Mouse (Mus musculus): ENCODE results near the gene Snrnp70. TPM values are rescaled to one million over a fixed set of nuclear protein-coding genes. Genes with fewer than 3 reads are reported as not detected.

The Snrnp70 gene
- polyA plus RNA-seq, 1 experiment from 2014 or later, result 81.3 TPM

GRCm38 (mm10) chr7:45332685-45333425 is 62.7 kb downstream of the Snrnp70 start:
- peak overlapping the region; percentile 73 for H3K4me3 ChIP-seq (ENCODE audit: low read depth, low read length)
- TF ChIP-seq CTCF (IDR thresholded peaks at IDR 0.05; ENCODE audit: low read depth), result no peak; the same call in none of the 2 replicates
- peaks cover 13% of the 10 kb centered on the region; the same call in 1 of the 2 replicates for H3K4me1 ChIP-seq (replicated peaks; ENCODE audit: control insufficient read depth, insufficient read depth, low read length)
- peak; percentile 65 for ATAC-seq
- under 1% methylated on average over 22 of the region's 22 CpGs for WGBS
- no peaks in the 10 kb centered on the region for H3K9me3 ChIP-seq (ENCODE audit: control insufficient read depth)
- H3K27me3 ChIP-seq (replicated peaks; ENCODE audit: control insufficient read depth, insufficient read depth, low read length), result no peaks in the 10 kb centered on the region
- peak overlapping the region; percentile 79 for H3K4me2 ChIP-seq (replicated peaks; ENCODE audit: low read depth)
- H3K36me3 ChIP-seq (ENCODE audit: control insufficient read depth, insufficient read depth), result peaks cover 8% of the 10 kb centered on the region; the same call in 1 of the 2 replicates
- peak overlapping the region; percentile 91 for H3K27ac ChIP-seq (ENCODE audit: low read depth, low read length)
- peak overlapping the region; percentile 71 for H3K9ac ChIP-seq (ENCODE audit: low read depth, low read length)

GRCm38 (mm10) chr7:45331502-45331901 is 64.0 kb downstream of the Snrnp70 start:
- Histone ChIP-seq H3K27me3 (replicated peaks; ENCODE audit: control insufficient read depth, insufficient read depth, low read length) (no peaks in the 10 kb centered on the region), H3K27ac (ENCODE audit: low read depth, low read length) (no peak overlapping the region), H3K9me3 (ENCODE audit: control insufficient read depth) (no peaks in the 10 kb centered on the region), H3K4me3 (ENCODE audit: low read depth, low read length) (no peak overlapping the region), H3K4me2 (replicated peaks; ENCODE audit: low read depth) (no peak overlapping the region), H3K36me3 (ENCODE audit: control insufficient read depth, insufficient read depth) (peaks cover 22% of the 10 kb centered on the region), H3K9ac (ENCODE audit: low read depth, low read length) (no peak overlapping the region), H3K4me1 (replicated peaks; ENCODE audit: control insufficient read depth, insufficient read depth, low read length) (0 out of 2 replicates have a peak, but pooled peaks cover 10% of the 10 kb centered on the region)
- no peak for ATAC-seq
- TF ChIP-seq CTCF (IDR thresholded peaks at IDR 0.05; ENCODE audit: low read depth), result peak; percentile 55
- WGBS, result 87% methylated on average over 6 of the region's 6 CpGs

- H3K36me3 ChIP-seq (ENCODE audit: control insufficient read depth, insufficient read depth), result peaks cover 41% of the 10 kb centered on the region
- WGBS, result 84% methylated on average over 13 of the region's 13 CpGs
- no peak for TF ChIP-seq CTCF (IDR thresholded peaks at IDR 0.05; ENCODE audit: low read depth)
- H3K27ac ChIP-seq (ENCODE audit: low read depth, low read length), result no peak overlapping the region
- no peaks in the 10 kb centered on the region for H3K9me3 ChIP-seq (ENCODE audit: control insufficient read depth)
- no peak overlapping the region for H3K9ac ChIP-seq (ENCODE audit: low read depth, low read length)
- no peak overlapping the region for H3K4me3 ChIP-seq (ENCODE audit: low read depth, low read length)
- H3K27me3 ChIP-seq (replicated peaks; ENCODE audit: control insufficient read depth, insufficient read depth, low read length), result no peaks in the 10 kb centered on the region
- no peak for ATAC-seq
- H3K4me1 ChIP-seq (replicated peaks; ENCODE audit: control insufficient read depth, insufficient read depth, low read length), result 0 out of 2 replicates have a peak, but pooled peaks cover 5% of the 10 kb centered on the region
- no peak overlapping the region for H3K4me2 ChIP-seq (replicated peaks; ENCODE audit: low read depth)
Observed at GRCm38 (mm10) chr7:45328841-45329475, 66.6 kb downstream of the Snrnp70 start.

Other genes starting within 250 kb of the Snrnp70 start
- gene Pih1d1, start 241.4 kb downstream of the Snrnp70 start, polyA plus RNA-seq (2015; fragmentation: Nextera tagmentation; extraction: Ambion mirVana), result 63.6 and 64.7 TPM in 2 replicates
- gene Aldh16a1, start 241.2 kb downstream of the Snrnp70 start, polyA plus RNA-seq (2015; fragmentation: Nextera tagmentation; extraction: Ambion mirVana), result 86.8 and 102 TPM in 2 replicates
- not detected in 2 replicates for gene Slc17a7, start 231.8 kb downstream of the Snrnp70 start, polyA plus RNA-seq (2015; fragmentation: Nextera tagmentation; extraction: Ambion mirVana)
- gene Gfy, start 216.2 kb downstream of the Snrnp70 start, polyA plus RNA-seq (2015; fragmentation: Nextera tagmentation; extraction: Ambion mirVana), result not detected in 2 replicates
- not detected in 2 replicates for gene Pth2, start 214.7 kb downstream of the Snrnp70 start, polyA plus RNA-seq (2015; fragmentation: Nextera tagmentation; extraction: Ambion mirVana)
- gene Ccdc155, start 190.8 kb downstream of the Snrnp70 start, polyA plus RNA-seq (2015; fragmentation: Nextera tagmentation; extraction: Ambion mirVana), result 0.07 TPM in 1 of 2 replicates, not detected in the other
- gene Dkkl1, start 183.6 kb downstream of the Snrnp70 start, polyA plus RNA-seq (2015; fragmentation: Nextera tagmentation; extraction: Ambion mirVana), result 0.47 and 0.55 TPM in 2 replicates
- 18.7 and 20.8 TPM in 2 replicates for gene Tead2, start 180.0 kb downstream of the Snrnp70 start, polyA plus RNA-seq (2015; fragmentation: Nextera tagmentation; extraction: Ambion mirVana)
- gene Cd37, start 156.6 kb downstream of the Snrnp70 start, polyA plus RNA-seq (2015; fragmentation: Nextera tagmentation; extraction: Ambion mirVana), result 1.6 and 2.3 TPM in 2 replicates
- not detected in 2 replicates for gene Slc6a16, start 154.7 kb downstream of the Snrnp70 start, polyA plus RNA-seq (2015; fragmentation: Nextera tagmentation; extraction: Ambion mirVana)
- not detected in 2 replicates for gene Slc6a21, start 118.2 kb downstream of the Snrnp70 start, polyA plus RNA-seq (2015; fragmentation: Nextera tagmentation; extraction: Ambion mirVana)
- gene Trpm4, start 62.0 kb downstream of the Snrnp70 start, polyA plus RNA-seq (2015; fragmentation: Nextera tagmentation; extraction: Ambion mirVana), result 49.4 and 55.1 TPM in 2 replicates
- 0.76 and 0.88 TPM in 2 replicates for gene Hrc, start 60.5 kb downstream of the Snrnp70 start, polyA plus RNA-seq (2015; fragmentation: Nextera tagmentation; extraction: Ambion mirVana)
- 24.5 and 24.8 TPM in 2 replicates for gene Ppfia3, start 28.7 kb downstream of the Snrnp70 start, polyA plus RNA-seq (2015; fragmentation: Nextera tagmentation; extraction: Ambion mirVana)
- 3.4 TPM in 2 replicates for gene Lin7b, start 25.2 kb downstream of the Snrnp70 start, polyA plus RNA-seq (2015; fragmentation: Nextera tagmentation; extraction: Ambion mirVana)
- gene Kcna7, start 9.9 kb upstream of the Snrnp70 start, polyA plus RNA-seq (2015; fragmentation: Nextera tagmentation; extraction: Ambion mirVana), result 0.07 and 0.08 TPM in 2 replicates
- gene Ntf5, start 18.0 kb upstream of the Snrnp70 start, polyA plus RNA-seq (2015; fragmentation: Nextera tagmentation; extraction: Ambion mirVana), result 2.0 TPM in 2 replicates
- gene Lhb, start 25.1 kb upstream of the Snrnp70 start, polyA plus RNA-seq (2015; fragmentation: Nextera tagmentation; extraction: Ambion mirVana), result not detected in 2 replicates
- gene Gys1, start 39.1 kb upstream of the Snrnp70 start, polyA plus RNA-seq (2015; fragmentation: Nextera tagmentation; extraction: Ambion mirVana), result 10.4 and 10.6 TPM in 2 replicates
- gene Ruvbl2, start 42.4 kb upstream of the Snrnp70 start, polyA plus RNA-seq (2015; fragmentation: Nextera tagmentation; extraction: Ambion mirVana), result 35.6 and 38.6 TPM in 2 replicates
- gene Ftl1, start 64.1 kb upstream of the Snrnp70 start, polyA plus RNA-seq (2015; fragmentation: Nextera tagmentation; extraction: Ambion mirVana), result 13,232 and 14,059 TPM in 2 replicates
- gene Bax, start 71.2 kb upstream of the Snrnp70 start, polyA plus RNA-seq (2015; fragmentation: Nextera tagmentation; extraction: Ambion mirVana), result 173 and 180 TPM in 2 replicates
- gene Tulp2, start 86.1 kb upstream of the Snrnp70 start, polyA plus RNA-seq (2015; fragmentation: Nextera tagmentation; extraction: Ambion mirVana), result 0.65 and 0.78 TPM in 2 replicates
- gene Gm45808, start 91.1 kb upstream of the Snrnp70 start, polyA plus RNA-seq (2015; fragmentation: Nextera tagmentation; extraction: Ambion mirVana), result not detected in 2 replicates
- gene Dhdh, start 93.1 kb upstream of the Snrnp70 start, polyA plus RNA-seq (2015; fragmentation: Nextera tagmentation; extraction: Ambion mirVana), result 1.1 and 1.2 TPM in 2 replicates
- gene Nucb1, start 114.7 kb upstream of the Snrnp70 start, polyA plus RNA-seq (2015; fragmentation: Nextera tagmentation; extraction: Ambion mirVana), result 199 and 218 TPM in 2 replicates
- 7.4 and 9.0 TPM in 2 replicates for gene Ppp1r15a, start 130.5 kb upstream of the Snrnp70 start, polyA plus RNA-seq (2015; fragmentation: Nextera tagmentation; extraction: Ambion mirVana)
- 0.80 and 1.6 TPM in 2 replicates for gene Plekha4, start 130.6 kb upstream of the Snrnp70 start, polyA plus RNA-seq (2015; fragmentation: Nextera tagmentation; extraction: Ambion mirVana)
- gene Hsd17b14, start 159.2 kb upstream of the Snrnp70 start, polyA plus RNA-seq (2015; fragmentation: Nextera tagmentation; extraction: Ambion mirVana), result 0.73 and 1.2 TPM in 2 replicates
- gene Bcat2, start 174.4 kb upstream of the Snrnp70 start, polyA plus RNA-seq (2015; fragmentation: Nextera tagmentation; extraction: Ambion mirVana), result 17.7 and 18.6 TPM in 2 replicates
- gene Fgf21, start 219.7 kb upstream of the Snrnp70 start, polyA plus RNA-seq (2015; fragmentation: Nextera tagmentation; extraction: Ambion mirVana), result not detected in 2 replicates
- gene Fut1, start 221.5 kb upstream of the Snrnp70 start, polyA plus RNA-seq (2015; fragmentation: Nextera tagmentation; extraction: Ambion mirVana), result 0.05 and 0.23 TPM in 2 replicates
- gene Izumo1, start 226.1 kb upstream of the Snrnp70 start, polyA plus RNA-seq (2015; fragmentation: Nextera tagmentation; extraction: Ambion mirVana), result 0.08 TPM in 2 replicates
- gene Rasip1, start 231.7 kb upstream of the Snrnp70 start, polyA plus RNA-seq (2015; fragmentation: Nextera tagmentation; extraction: Ambion mirVana), result 5.7 and 6.1 TPM in 2 replicates
- 2.8 and 3.7 TPM in 2 replicates for gene Mamstr, start 244.2 kb upstream of the Snrnp70 start, polyA plus RNA-seq (2015; fragmentation: Nextera tagmentation; extraction: Ambion mirVana)